Mouse (Mus musculus): ENCODE data around the gene Tom1l1.

Tom1l1 gene

GRCm38 (mm10) chr11:90614743-90615142, 73.4 kb downstream of the Tom1l1 start:
- DNase-seq (ENCODE audit: low spot score): no peak

DNA sequence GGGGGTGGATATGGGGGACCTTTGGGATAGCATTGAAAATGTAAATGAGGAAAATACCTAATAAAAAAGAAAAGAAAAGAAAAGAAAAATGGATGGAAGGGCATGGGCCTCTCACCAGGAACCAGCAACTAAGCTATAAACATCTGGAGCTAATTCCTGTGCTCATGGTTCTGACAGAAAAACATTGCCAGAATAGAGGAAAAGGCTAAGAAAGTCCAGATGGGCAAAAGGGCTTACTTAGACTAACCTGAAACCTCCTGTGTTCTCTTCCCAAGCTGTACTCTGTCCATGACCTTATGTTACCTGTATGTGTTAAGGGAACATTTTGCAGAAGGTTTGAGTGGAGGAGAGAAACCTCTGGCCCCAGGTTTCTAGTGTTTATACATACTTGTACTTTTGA, 76.0 kb downstream of the Tom1l1 start:
- DNase-seq (ENCODE audit: low spot score): no peak

GRCm38 (mm10) chr11:90603066-90603465, 85.1 kb downstream of the Tom1l1 start:
- DNase-seq (ENCODE audit: low spot score): no peak

DNA sequence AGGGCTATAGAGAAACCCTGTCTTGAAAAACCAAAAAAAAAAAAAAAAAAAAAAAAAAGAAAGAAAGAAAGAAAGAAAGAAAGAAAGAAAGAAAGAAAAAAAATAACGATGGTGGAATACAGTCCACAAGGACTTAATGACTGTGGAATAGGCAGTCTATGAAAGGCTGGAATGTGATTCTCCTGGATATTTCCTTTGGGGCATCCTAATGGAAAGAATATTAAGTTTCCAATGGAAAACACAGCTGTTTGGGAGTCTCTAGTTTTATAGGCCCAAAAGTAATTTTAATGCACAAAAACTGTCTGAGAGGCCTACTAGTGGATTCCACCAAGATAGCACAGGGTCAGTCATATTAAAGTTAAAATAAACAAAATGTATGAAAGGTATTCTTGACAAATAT, 92.3 kb downstream of the Tom1l1 start:
- no peak for DNase-seq (ENCODE audit: low spot score)
